Mouse (Mus musculus) CD4-positive naive resting alpha-beta T cell, adult 76 days (primary cell): ENCODE results near the gene Cebpe. TPM values are rescaled to one million over a fixed set of nuclear protein-coding genes. Genes with fewer than 3 reads are reported as not detected.

Experiments used
- total RNA-seq: library from RNA; stranded (reverse); gene quantifications from one replicate; pipeline ENCODE4 v1.2.4, GENCODE M21; 2023

Gene Cebpe
- total RNA-seq = not detected

GRCm38 (mm10) chr14:54712074-54712473, at the start of gene Cebpe:
TSS of gene Cebpe (minus strand) at chr14:54712174.

GRCm38 (mm10) chr14:54698733-54699132, 13.2 kb downstream of the Cebpe start, which contains the start of gene Gm29776:
TSS of gene Gm29776 (minus strand) at chr14:54698833.

GRCm38 (mm10) chr14:54686522-54687143, 25.3 kb downstream of the Cebpe start, which contains the start of gene Acin1:
TSS of gene Acin1 (minus strand) at chr14:54686931.

GRCm38 (mm10) chr14:54686063-54686521, 25.9 kb downstream of the Cebpe start, which contains the start of gene 1700123O20Rik:
TSS of gene 1700123O20Rik (plus strand) at chr14:54686216.

Other genes starting within 250 kb of the Cebpe start
- gene Lrp10, start 248.0 kb downstream of the Cebpe start, total RNA-seq = 138 TPM
- 0.41 TPM for gene Rem2, start 236.1 kb downstream of the Cebpe start, total RNA-seq
- 29.1 TPM for gene Prmt5, start 194.6 kb downstream of the Cebpe start, total RNA-seq
- gene Haus4, start 157.6 kb downstream of the Cebpe start, total RNA-seq = 18.8 TPM
- not detected for gene Ajuba, start 134.6 kb downstream of the Cebpe start, total RNA-seq
- gene 4931414P19Rik, start 106.2 kb downstream of the Cebpe start, total RNA-seq = 3.2 TPM
- 42.9 TPM for gene Psmb5, start 94.2 kb downstream of the Cebpe start, total RNA-seq
- not detected for gene Psmb11, start 90.7 kb downstream of the Cebpe start, total RNA-seq
- not detected for gene Gm17606, start 71.2 kb downstream of the Cebpe start, total RNA-seq
- gene Cdh24, start 70.8 kb downstream of the Cebpe start, total RNA-seq = 13.5 TPM
- 34.4 TPM for gene 1700123O20Rik, start 26.0 kb downstream of the Cebpe start, total RNA-seq
- gene Acin1, start 25.2 kb downstream of the Cebpe start, total RNA-seq = 601 TPM
- gene Gm29776, start 13.3 kb downstream of the Cebpe start, total RNA-seq = not detected
- gene Slc7a8, start 69.8 kb upstream of the Cebpe start, total RNA-seq = 0.85 TPM
- not detected for gene Rnf212b, start 102.0 kb upstream of the Cebpe start, total RNA-seq
- 3.3 TPM for gene Homez, start 158.8 kb upstream of the Cebpe start, total RNA-seq
- gene Ppp1r3e, start 165.4 kb upstream of the Cebpe start, total RNA-seq = 17.4 TPM
- gene Bcl2l2, start 171.2 kb upstream of the Cebpe start, total RNA-seq = 1.4 TPM
- not detected for gene Gm20521, start 171.3 kb upstream of the Cebpe start, total RNA-seq
- 243 TPM for gene Pabpn1, start 180.3 kb upstream of the Cebpe start, total RNA-seq
- 2.0 TPM for gene Slc22a17, start 201.0 kb upstream of the Cebpe start, total RNA-seq
- not detected for gene Efs, start 214.0 kb upstream of the Cebpe start, total RNA-seq
- gene Il25, start 220.5 kb upstream of the Cebpe start, total RNA-seq = not detected
- gene Cmtm5, start 224.1 kb upstream of the Cebpe start, total RNA-seq = not detected